Mouse (Mus musculus): ENCODE measurements at regions not wholly inside any gene's neighbourhood (a gene's known extent, or its start where the extent isn't known, plus 50 kb on each side); places are given as distances from the start of the nearest gene placed in this dataset.

- dilution Hi-C loops (cut with MboI; ENCODE audit: extremely low pct_ligation_motif_present, extremely low pct_unique_long_range_greater_than_20kb, low sequenced_read_pairs) = no loop called here
- no peak for TF ChIP-seq SIN3A (IDR thresholded peaks at IDR 0.05; ENCODE audit: low read length)
- no peak for TF ChIP-seq E2F4 (IDR thresholded peaks at IDR 0.05; ENCODE audit: insufficient replicate concordance, low read depth, low read length)
- no peak for TF ChIP-seq RCOR1 (conservative IDR thresholded peaks at IDR 0.05; ENCODE audit: low read depth, low read length)
- no peak for TF ChIP-seq MAFK (IDR thresholded peaks at IDR 0.05; ENCODE audit: insufficient replicate concordance, low read length)
- TF ChIP-seq NRF1 (IDR thresholded peaks at IDR 0.05; ENCODE audit: low read depth, low read length) = no peak
- TF ChIP-seq CHD2 (IDR thresholded peaks at IDR 0.05; ENCODE audit: low read length) = no peak
- no peak for TF ChIP-seq UBTF (IDR thresholded peaks at IDR 0.05; ENCODE audit: low read depth, low read length)
- no peak for TF ChIP-seq HCFC1 (IDR thresholded peaks at IDR 0.05; ENCODE audit: low read depth, low read length)
- no peak for TF ChIP-seq JUND (conservative IDR thresholded peaks at IDR 0.05; ENCODE audit: low read depth, low read length)
- TF ChIP-seq TBP (conservative IDR thresholded peaks at IDR 0.05; ENCODE audit: low read depth, low read length) = no peak
- no peak for TF ChIP-seq CHD1 (IDR thresholded peaks at IDR 0.05; ENCODE audit: low read depth, low read length)
- TF ChIP-seq SMC3 (IDR thresholded peaks at IDR 0.05; ENCODE audit: low read depth, low read length) = peak; percentile 56
- no peak for TF ChIP-seq ZKSCAN1 (IDR thresholded peaks at IDR 0.05; ENCODE audit: borderline replicate concordance, low read depth, low read length)
- TF ChIP-seq POLR2AphosphoS2 (IDR thresholded peaks at IDR 0.05; ENCODE audit: low read depth, low read length) = no peak
- TF ChIP-seq NELFE (IDR thresholded peaks at IDR 0.05; ENCODE audit: low read depth, low read length) = no peak
- no peak for TF ChIP-seq GABPA (IDR thresholded peaks at IDR 0.05; ENCODE audit: insufficient replicate concordance, low read depth, low read length)
- TF ChIP-seq IRF4 (IDR thresholded peaks at IDR 0.05; ENCODE audit: low read depth, low read length) = no peak
- no peak for TF ChIP-seq JUN (IDR thresholded peaks at IDR 0.05; ENCODE audit: insufficient read depth, low read depth, low read length)
- no peak for TF ChIP-seq ZMIZ1 (IDR thresholded peaks at IDR 0.05; ENCODE audit: low read depth, low read length)
- TF ChIP-seq KAT2A (IDR thresholded peaks at IDR 0.05; ENCODE audit: insufficient replicate concordance, low read length) = no peak
- no peak for TF ChIP-seq ZC3H11A (IDR thresholded peaks at IDR 0.05; ENCODE audit: low read depth, low read length)
- no peak for TF ChIP-seq BHLHE40 (IDR thresholded peaks at IDR 0.05; ENCODE audit: low read depth, low read length)
- TF ChIP-seq CTCF (conservative IDR thresholded peaks at IDR 0.05 in 1 of 2, IDR thresholded peaks at IDR 0.05 in 1 of 2; ENCODE audit: low read depth in 2 of 2, low read length in 2 of 2) = peak; percentile 60 to 62; a peak in 3 of 4 replicates
- no peak for TF ChIP-seq MAZ (IDR thresholded peaks at IDR 0.05; ENCODE audit: low read depth, low read length)
- TF ChIP-seq ETS1 (conservative IDR thresholded peaks at IDR 0.05; ENCODE audit: low read depth, low read length) = no peak
- TF ChIP-seq TCF12 (IDR thresholded peaks at IDR 0.05; ENCODE audit: low read depth, low read length) = no peak
- TF ChIP-seq PAX5 (IDR thresholded peaks at IDR 0.05; ENCODE audit: low read length) = no peak
- no peak for TF ChIP-seq MXI1 (IDR thresholded peaks at IDR 0.05; ENCODE audit: low read depth, low read length)
- peak; percentile 50 for TF ChIP-seq RAD21 (IDR thresholded peaks at IDR 0.05; ENCODE audit: low read depth, low read length)
- no peak for TF ChIP-seq MYC (IDR thresholded peaks at IDR 0.05; ENCODE audit: low read depth, low read length)
- no peak for TF ChIP-seq USF1 (IDR thresholded peaks at IDR 0.05; ENCODE audit: low read depth, low read length)
- no peak for TF ChIP-seq MAX (IDR thresholded peaks at IDR 0.05; ENCODE audit: low read length)
- peak; percentile 34; the same call in 1 of the 2 replicates for TF ChIP-seq ELF1 (IDR thresholded peaks at IDR 0.05; ENCODE audit: low read depth, low read length)
- no peak for TF ChIP-seq POLR2A (IDR thresholded peaks at IDR 0.05; ENCODE audit: low read depth, low read length)
- Histone ChIP-seq H3K27ac (ENCODE audit: insufficient read depth, low read depth) (no peak overlapping the region), H3K4me1 (ENCODE audit: control insufficient read depth in 1 of 2, insufficient read depth in 2 of 2) (no peaks in the 10 kb centered on the region; a peak in 1 of 4 replicates), H3K36me3 (replicated peaks in 1 of 2; ENCODE audit: control insufficient read depth in 1 of 2, insufficient read depth in 1 of 2, low read length in 1 of 2) (no peaks in the 10 kb centered on the region), H3K9ac (ENCODE audit: insufficient read depth, low read depth) (no peak overlapping the region), H3K4me2 (ENCODE audit: insufficient read depth, low read depth, poor library complexity, severe bottlenecking) (no peak overlapping the region), H3K4me3 (replicated peaks in 1 of 3; ENCODE audit: low read depth in 2 of 3, low read length in 2 of 3, poor library complexity in 1 of 3) (no peak overlapping the region), H3K79me2 (replicated peaks; ENCODE audit: control insufficient read depth, extremely low read depth, insufficient read depth, poor library complexity, severe bottlenecking) (no peaks in the 10 kb centered on the region), H3K9me3 (replicated peaks; ENCODE audit: low read length) (no peaks in the 10 kb centered on the region), H3K27me3 (replicated peaks) (no peaks in the 10 kb centered on the region)
- DNase-seq (ENCODE audit: extremely low read depth) = peak; percentile 46
- in situ Hi-C loops (cut with MboI; ENCODE audit: low pct_ligation_motif_present, low pct_unique_long_range_greater_than_20kb, low sequenced_read_pairs) = no loop called here
These were observed 91.2 kb downstream of the Rnf138rt1 start for GRCm38 (mm10) chrX:163669886-163670285.
